Mouse (Mus musculus): ENCODE measurements at regions not wholly inside any gene's neighbourhood (a gene's known extent, or its start where the extent isn't known, plus 50 kb on each side); places are given as distances from the start of the nearest gene placed in this dataset.

DNA sequence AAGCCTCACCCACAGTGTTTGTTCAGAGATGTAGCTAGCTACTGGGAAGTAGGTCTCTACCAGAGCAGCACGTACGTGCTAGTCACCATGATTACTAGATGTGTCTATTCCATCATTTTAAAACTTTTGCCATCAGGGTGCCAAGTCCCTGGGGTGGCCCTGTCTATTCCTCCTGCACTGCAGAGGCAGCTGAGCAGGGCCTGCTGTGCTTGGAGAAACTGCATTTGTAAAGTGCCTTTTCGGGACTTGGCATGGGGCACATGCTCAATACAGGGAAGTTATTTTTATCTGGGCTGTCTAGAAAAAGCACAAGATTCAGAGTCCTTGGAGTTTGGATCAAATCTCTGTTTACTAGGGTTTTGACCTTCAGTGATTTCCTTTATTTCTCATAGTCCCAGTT lies 240.6 kb downstream of the 4933412E24Rik start:
- TF ChIP-seq CTCF (IDR thresholded peaks at IDR 0.05) (no peak), POLR2A (IDR thresholded peaks at IDR 0.05; ENCODE audit: insufficient read depth, low read depth, low read length) (no peak)
